Mouse (Mus musculus) small intestine, adult 2 months (tissue): ENCODE data around the gene Atp1b4.

Source experiments
- CTCF ChIP-seq: fragments of 200-500 bp; IDR thresholded peaks from 2 replicates; pipeline ENCODE4 v1.5.1; 2012; ENCODE audit warnings: low read depth, mild to moderate bottlenecking, control low read depth, inconsistent platforms, low read length, moderate library complexity, mixed read lengths; ENCODE audit not compliant: insufficient replicate concordance, insufficient read length; ENCODE audit errors: extremely low read depth
- POLR2A ChIP-seq: fragments of 200-500 bp; IDR thresholded peaks from 2 replicates; pipeline ENCODE4 v1.6.1; 2012; ENCODE audit warnings: low read depth, mild to moderate bottlenecking, control low read depth, inconsistent platforms, low read length, moderate library complexity

DNA sequence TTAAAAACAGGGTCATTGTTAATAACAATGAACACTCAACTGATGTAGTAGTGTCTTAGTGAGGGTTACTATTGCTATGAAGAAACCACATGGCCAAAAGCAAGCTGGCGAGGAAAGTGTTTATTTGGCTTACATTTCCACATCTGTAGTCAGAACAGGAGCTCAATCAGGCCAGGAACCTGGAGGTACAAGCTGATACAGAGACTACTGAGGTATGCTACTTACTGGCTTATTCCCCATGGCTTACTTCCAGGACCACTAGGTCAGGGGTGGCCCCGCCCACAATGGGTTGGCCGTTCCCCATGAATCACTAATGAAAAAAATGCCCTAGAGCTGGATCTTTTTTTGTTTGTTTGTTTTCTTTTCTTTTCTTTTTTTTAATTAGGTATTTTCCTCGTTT, 7.4 kb upstream of the Atp1b4 start:
- TF ChIP-seq POLR2A (no peak), CTCF (no peak)
